Mouse (Mus musculus) brain, adult 2 months (tissue): ENCODE data around the gene Csn2.

Experiments used
- DNase-seq: peaks from one replicate; pipeline ENCODE4 v3.0.0; 2011; ENCODE audit warnings: low read depth, low spot score

The Csn2 gene

GRCm38 (mm10) chr5:87699530-87699929 is at the start of gene Csn2:
TSS of gene Csn2 (minus strand) at chr5:87699630.
- DNase-seq = no peak

- DNase-seq = no peak
Measured at GRCm38 (mm10) chr5:87734821-87735220, 35.4 kb upstream of the Csn2 start.

- DNase-seq = no peak
Measured at GRCm38 (mm10) chr5:87705891-87706290, 6.5 kb upstream of the Csn2 start.

- DNase-seq = no peak
Measured at GRCm38 (mm10) chr5:87665908-87666307, 33.5 kb downstream of the Csn2 start, which contains the start of gene Csn1s1. TSS of gene Csn1s1 (plus strand) at chr5:87666208.

- DNase-seq = peak; percentile 16
Measured at GRCm38 (mm10) chr5:87642787-87643186, 56.6 kb downstream of the Csn2 start.
